Mouse (Mus musculus): ENCODE results near the gene Ppp1r1a. TPM values are rescaled to one million over a fixed set of nuclear protein-coding genes. Genes with fewer than 3 reads are reported as not detected.

Gene Ppp1r1a
- polyA plus RNA-seq, 1 experiment from 2014 or later, result 3.5 TPM

DNA sequence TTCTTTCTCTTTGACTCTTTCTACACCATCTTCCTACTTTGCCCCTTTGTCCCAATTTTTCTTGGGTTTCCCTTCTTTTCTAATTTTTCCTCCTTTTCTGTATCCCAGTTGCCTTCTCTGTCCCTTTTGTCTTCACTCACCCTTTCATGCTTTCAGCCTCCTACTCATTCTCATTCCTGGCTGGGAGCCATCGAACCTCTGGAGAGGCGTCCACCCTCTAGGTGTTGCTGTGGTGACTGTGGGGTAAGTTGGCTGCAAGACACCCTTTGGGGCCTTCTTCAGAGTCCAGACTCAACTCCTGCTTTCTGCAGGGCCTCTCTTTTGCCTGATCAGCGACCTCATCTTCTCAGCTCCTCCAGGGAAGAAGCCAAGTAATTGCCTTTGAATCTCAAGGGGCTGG, 28.5 kb downstream of the Ppp1r1a start:
- no peak for TF ChIP-seq CTCF (IDR thresholded peaks at IDR 0.05; ENCODE audit: low read depth)
- TF ChIP-seq EP300 (IDR thresholded peaks at IDR 0.05; ENCODE audit: low read depth), result no peak
- no peak overlapping the region for H3K4me3 ChIP-seq (ENCODE audit: low read depth, low read length)
- no peaks in the 10 kb centered on the region for H3K9me3 ChIP-seq (ENCODE audit: low read length)
- no peak overlapping the region for H3K27ac ChIP-seq (ENCODE audit: low read depth)
- ATAC-seq (no peak), DNase-seq (no peak)
- 0 out of 2 replicates have a peak, but pooled peaks cover 9% of the 10 kb centered on the region for H3K27me3 ChIP-seq (ENCODE audit: insufficient read depth, low read length)
- 69% methylated on average over 3 of the region's 3 CpGs for WGBS (ENCODE audit: insufficient replicate concordance)
- no peak overlapping the region for H3K9ac ChIP-seq (replicated peaks)
- H3K4me1 ChIP-seq (ENCODE audit: insufficient read depth), result no peaks in the 10 kb centered on the region
- no peak overlapping the region for H3K4me2 ChIP-seq (ENCODE audit: low read depth, low read length)
- no peaks in the 10 kb centered on the region for H3K36me3 ChIP-seq (replicated peaks; ENCODE audit: insufficient read depth, low read length)

DNA sequence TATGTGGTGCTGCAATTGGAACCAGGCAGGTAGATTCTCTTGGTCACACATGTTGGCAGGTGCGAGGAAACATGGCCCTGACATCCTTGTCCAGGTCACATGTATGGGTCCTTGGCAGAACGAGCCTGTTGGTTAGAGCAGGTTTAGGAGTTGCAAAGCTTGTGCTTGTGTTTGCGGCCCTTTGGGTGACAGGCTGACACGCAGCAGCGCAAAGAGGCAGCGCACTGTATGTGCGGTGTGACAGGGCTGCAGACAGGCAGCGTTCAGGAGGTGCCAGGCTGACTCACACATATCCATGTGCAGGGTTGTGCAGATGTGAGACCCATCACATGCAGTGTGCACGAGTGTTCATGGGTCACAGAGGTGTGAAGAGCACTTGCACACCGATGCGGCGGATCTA, 34.1 kb downstream of the Ppp1r1a start:
- H3K9me3 ChIP-seq (ENCODE audit: low read length), result no peaks in the 10 kb centered on the region
- no peak overlapping the region for H3K27ac ChIP-seq (ENCODE audit: low read depth)
- TF ChIP-seq EP300 (IDR thresholded peaks at IDR 0.05; ENCODE audit: low read depth) (no peak), CTCF (IDR thresholded peaks at IDR 0.05; ENCODE audit: low read depth) (no peak)
- peaks cover 9% of the 10 kb centered on the region for H3K4me1 ChIP-seq (ENCODE audit: insufficient read depth)
- no peak for DNase-seq
- H3K27me3 ChIP-seq (ENCODE audit: insufficient read depth, low read length), result peaks cover 23% of the 10 kb centered on the region
- H3K36me3 ChIP-seq (replicated peaks; ENCODE audit: insufficient read depth, low read length), result no peaks in the 10 kb centered on the region
- 0 out of 2 replicates have a peak overlapping the region, but pooled peaks have one; percentile 77 for H3K4me2 ChIP-seq (ENCODE audit: low read depth, low read length)
- no peak overlapping the region for H3K9ac ChIP-seq (replicated peaks)
- WGBS (ENCODE audit: insufficient replicate concordance), result 56% methylated on average over 12 of the region's 12 CpGs
- no peak overlapping the region for H3K4me3 ChIP-seq (ENCODE audit: low read depth, low read length)
- ATAC-seq, result no peak

DNA sequence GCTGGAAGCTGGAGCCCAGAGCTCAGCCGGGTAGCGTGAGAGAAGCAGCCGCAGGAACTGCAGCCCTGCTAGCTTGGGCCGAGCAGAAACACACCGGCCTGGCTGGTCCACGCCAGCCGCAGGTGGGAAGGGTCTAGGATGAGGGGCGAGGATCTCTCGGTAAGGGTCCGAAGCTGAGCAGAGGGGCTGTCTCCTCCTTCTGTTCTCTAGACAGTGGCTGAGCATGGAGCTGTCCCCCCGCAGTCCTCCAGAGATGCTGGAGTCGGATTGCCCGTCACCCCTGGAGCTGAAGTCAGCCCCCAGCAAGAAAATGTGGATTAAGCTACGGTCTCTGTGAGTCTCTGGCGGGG, 34.6 kb downstream of the Ppp1r1a start:
- H3K27me3 ChIP-seq (ENCODE audit: insufficient read depth, low read length), result peaks cover 23% of the 10 kb centered on the region
- peak overlapping the region; percentile 46 for H3K4me3 ChIP-seq (ENCODE audit: low read depth, low read length)
- TF ChIP-seq CTCF (IDR thresholded peaks at IDR 0.05; ENCODE audit: low read depth), result no peak
- TF ChIP-seq EP300 (IDR thresholded peaks at IDR 0.05; ENCODE audit: low read depth), result no peak
- H3K27ac ChIP-seq (ENCODE audit: low read depth), result no peak overlapping the region
- H3K36me3 ChIP-seq (replicated peaks; ENCODE audit: insufficient read depth, low read length), result no peaks in the 10 kb centered on the region
- DNase-seq (no peak), ATAC-seq (no peak)
- peak overlapping the region; percentile 7; the same call in 1 of the 2 replicates for H3K9ac ChIP-seq (replicated peaks)
- H3K4me1 ChIP-seq (ENCODE audit: insufficient read depth), result peaks cover 9% of the 10 kb centered on the region
- H3K9me3 ChIP-seq (ENCODE audit: low read length), result no peaks in the 10 kb centered on the region
- 4% methylated on average over 14 of the region's 15 CpGs for WGBS (ENCODE audit: insufficient replicate concordance)
- peak overlapping the region; percentile 77 for H3K4me2 ChIP-seq (ENCODE audit: low read depth, low read length)

DNA sequence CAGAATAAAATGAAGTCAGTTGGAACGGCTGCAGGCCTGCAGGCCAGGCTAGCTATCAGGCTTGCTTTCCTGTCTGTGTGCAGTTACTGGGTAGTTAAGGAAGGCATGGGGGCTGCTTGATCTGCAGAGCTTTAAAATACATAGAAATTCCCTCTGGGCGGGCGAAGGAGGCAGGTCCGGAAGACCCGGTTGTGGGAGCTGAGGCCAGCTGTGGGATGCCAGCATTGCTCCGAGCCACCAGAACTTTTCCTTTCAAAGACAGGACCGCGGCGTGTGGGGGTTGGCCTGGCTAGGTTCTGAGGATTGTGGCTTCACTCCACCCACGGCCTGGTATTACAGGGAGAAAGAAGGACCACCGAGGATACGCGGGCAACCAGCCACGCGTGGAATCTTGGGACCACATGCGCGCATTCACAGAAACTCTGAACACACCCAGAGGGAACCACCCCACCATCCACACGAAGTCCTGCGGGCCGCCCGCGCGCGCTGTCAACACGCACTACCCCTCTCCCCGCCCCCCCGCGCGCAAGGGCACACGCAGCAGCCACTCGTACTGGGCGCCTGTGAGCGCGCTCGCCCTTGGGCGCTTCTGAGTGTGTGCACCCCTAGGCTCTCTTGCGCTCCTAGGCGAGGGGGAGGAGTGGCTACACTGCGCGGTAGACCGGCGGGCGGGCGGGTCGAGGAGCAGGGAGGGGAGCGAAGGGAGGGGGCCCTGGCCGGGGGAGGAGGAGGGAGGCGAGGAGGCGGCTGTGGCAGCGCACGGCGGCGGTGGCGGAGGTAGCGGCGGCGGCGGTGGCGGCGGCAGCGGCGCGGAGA, 35.2 kb downstream of the Ppp1r1a start, which contains the start of gene Pde1b:
Pde1b (plus strand) TSS at position 600 of the 816 bp plus-strand sequence.
- no peaks in the 10 kb centered on the region for H3K36me3 ChIP-seq (replicated peaks; ENCODE audit: insufficient read depth, low read length)
- peaks cover 23% of the 10 kb centered on the region for H3K27me3 ChIP-seq (ENCODE audit: insufficient read depth, low read length)
- WGBS (ENCODE audit: insufficient replicate concordance), result 4% methylated on average over 58 of the region's 63 CpGs
- H3K9me3 ChIP-seq (ENCODE audit: low read length), result no peaks in the 10 kb centered on the region
- H3K4me3 ChIP-seq (ENCODE audit: low read depth, low read length), result peak within 1 kb of the TSS; percentile 46
- peaks cover 9% of the 10 kb centered on the region for H3K4me1 ChIP-seq (ENCODE audit: insufficient read depth)
- TF ChIP-seq CTCF (IDR thresholded peaks at IDR 0.05; ENCODE audit: low read depth) (no peak), EP300 (IDR thresholded peaks at IDR 0.05; ENCODE audit: low read depth) (no peak)
- no peak within 1 kb of the TSS for H3K27ac ChIP-seq (ENCODE audit: low read depth)
- DNase-seq (peak; percentile 43), ATAC-seq (peak; percentile 44)
- peak within 1 kb of the TSS; percentile 7; the same call in 1 of the 2 replicates for H3K9ac ChIP-seq (replicated peaks)
- H3K4me2 ChIP-seq (ENCODE audit: low read depth, low read length), result peak within 1 kb of the TSS; percentile 77

DNA sequence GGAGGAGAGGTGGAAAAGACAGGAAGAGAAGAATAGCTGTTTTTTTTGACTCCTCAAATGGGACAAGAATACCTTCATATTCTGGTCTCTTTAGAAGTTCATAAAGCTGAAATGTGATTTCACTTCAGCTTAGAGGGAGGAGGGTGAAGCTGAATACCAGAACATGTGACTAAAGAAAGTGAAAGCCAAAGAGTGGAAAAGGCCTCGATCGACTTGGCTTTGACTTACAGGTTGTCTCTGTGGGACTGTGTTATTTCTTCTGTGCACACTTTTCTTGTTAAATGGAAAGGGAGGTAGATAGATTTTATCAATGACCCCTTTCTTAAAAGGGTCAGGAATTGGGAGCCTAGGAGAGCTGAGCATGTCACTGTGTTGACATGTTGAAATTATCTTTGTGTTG, 36.6 kb downstream of the Ppp1r1a start:
- Histone ChIP-seq H3K27ac (ENCODE audit: low read depth) (no peak overlapping the region), H3K27me3 (ENCODE audit: insufficient read depth, low read length) (peaks cover 23% of the 10 kb centered on the region), H3K4me3 (ENCODE audit: low read depth, low read length) (no peak overlapping the region), H3K36me3 (replicated peaks; ENCODE audit: insufficient read depth, low read length) (no peaks in the 10 kb centered on the region), H3K4me1 (ENCODE audit: insufficient read depth) (peaks cover 9% of the 10 kb centered on the region), H3K9me3 (ENCODE audit: low read length) (no peaks in the 10 kb centered on the region), H3K9ac (replicated peaks) (no peak overlapping the region), H3K4me2 (ENCODE audit: low read depth, low read length) (no peak overlapping the region)
- no peak for TF ChIP-seq EP300 (IDR thresholded peaks at IDR 0.05; ENCODE audit: low read depth)
- TF ChIP-seq CTCF (IDR thresholded peaks at IDR 0.05; ENCODE audit: low read depth), result no peak
- 59% methylated on average over 2 of the region's 2 CpGs for WGBS (ENCODE audit: insufficient replicate concordance)
- DNase-seq (no peak), ATAC-seq (no peak)

DNA sequence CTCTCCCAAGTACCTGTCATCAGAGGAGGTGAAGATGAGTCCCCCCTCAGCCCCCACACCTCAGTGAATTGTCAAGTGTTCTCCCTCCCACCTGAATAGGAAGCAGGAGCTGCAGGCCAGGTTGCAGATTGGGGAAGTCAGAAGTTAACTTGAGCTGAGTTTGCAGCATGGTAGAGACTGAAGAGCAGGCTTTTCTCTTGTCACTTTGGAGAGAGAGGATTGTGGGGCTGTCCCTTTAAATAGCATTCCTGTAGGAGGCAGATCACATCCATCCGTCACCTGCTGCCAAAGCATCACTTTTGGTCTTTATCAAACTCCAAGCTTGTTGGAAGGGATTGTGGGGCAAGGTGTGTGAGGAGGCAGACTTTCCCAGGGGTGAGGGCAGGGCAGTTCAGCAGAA, 37.1 kb downstream of the Ppp1r1a start:
- H3K9ac ChIP-seq (replicated peaks), result no peak overlapping the region
- no peaks in the 10 kb centered on the region for H3K36me3 ChIP-seq (replicated peaks; ENCODE audit: insufficient read depth, low read length)
- peaks cover 9% of the 10 kb centered on the region for H3K4me1 ChIP-seq (ENCODE audit: insufficient read depth)
- TF ChIP-seq EP300 (IDR thresholded peaks at IDR 0.05; ENCODE audit: low read depth) (no peak), CTCF (IDR thresholded peaks at IDR 0.05; ENCODE audit: low read depth) (no peak)
- no peak overlapping the region for H3K4me3 ChIP-seq (ENCODE audit: low read depth, low read length)
- DNase-seq (no peak), ATAC-seq (no peak)
- no peak overlapping the region for H3K27ac ChIP-seq (ENCODE audit: low read depth)
- no peaks in the 10 kb centered on the region for H3K9me3 ChIP-seq (ENCODE audit: low read length)
- H3K27me3 ChIP-seq (ENCODE audit: insufficient read depth, low read length), result peaks cover 23% of the 10 kb centered on the region
- WGBS (ENCODE audit: insufficient replicate concordance), result 73% methylated on average over 1 of the region's 1 CpGs
- H3K4me2 ChIP-seq (ENCODE audit: low read depth, low read length), result no peak overlapping the region

Measured in liver, postnatal 0 days (tissue).